Mouse (Mus musculus): ENCODE data around the gene Slc38a6.

DNA sequence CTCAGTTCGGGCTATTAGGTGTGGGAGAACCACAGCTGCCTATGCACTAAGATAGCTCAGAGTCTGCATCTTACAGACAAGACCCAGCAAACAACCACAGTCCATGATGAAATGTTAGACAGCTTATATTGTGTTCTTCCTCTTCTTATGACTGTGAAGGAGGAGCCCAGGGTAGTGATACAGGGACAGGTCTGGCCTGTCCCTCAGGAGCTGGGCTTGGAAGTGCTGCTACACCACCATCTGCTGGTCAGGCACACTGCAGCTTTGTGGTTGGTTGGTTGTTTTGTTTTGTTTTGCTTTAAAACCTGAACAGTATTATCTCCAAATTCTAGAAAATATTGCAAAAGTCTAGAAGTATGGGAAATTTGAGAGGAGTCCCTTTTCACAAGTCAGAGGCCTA lies 38.2 kb downstream of the Slc38a6 start:
- TF ChIP-seq CTCF (IDR thresholded peaks at IDR 0.05 in 2 of 3, conservative IDR thresholded peaks at IDR 0.05 in 1 of 3; ENCODE audit: control insufficient read depth in 1 of 3, insufficient read depth in 1 of 3, low read depth in 2 of 3, low read length in 3 of 3, poor library complexity in 1 of 3, severe bottlenecking in 1 of 3) = peak in 2 of 3 experiments; percentile 12 to 27; a peak in 2 of 6 replicates
- TF ChIP-seq EP300 (IDR thresholded peaks at IDR 0.05; ENCODE audit: low read depth in 1 of 2, low read length in 2 of 2) = no peak
- TF ChIP-seq USF2 (IDR thresholded peaks at IDR 0.05; ENCODE audit: borderline replicate concordance in 1 of 2, insufficient read depth in 1 of 2, low read depth in 1 of 2, low read length in 2 of 2) = no peak
- TF ChIP-seq HCFC1 (IDR thresholded peaks at IDR 0.05; ENCODE audit: low read depth, low read length) = no peak
- TF ChIP-seq UBTF (IDR thresholded peaks at IDR 0.05; ENCODE audit: borderline replicate concordance, insufficient read depth, low read depth, low read length) = no peak
- no peak for TF ChIP-seq RCOR1 (IDR thresholded peaks at IDR 0.05; ENCODE audit: low read depth, low read length)
- TF ChIP-seq E2F4 (IDR thresholded peaks at IDR 0.05; ENCODE audit: borderline replicate concordance, low read depth, low read length) = no peak
